Mouse (Mus musculus) right cerebral cortex, postnatal 25 days (tissue): ENCODE results near the gene Npm1.
A peak's percentile ranks its signal among the peaks of the same experiment; 100 is the strongest.

Experiments
- DNase-seq: peaks from one replicate; pipeline ENCODE4 v3.0.0; 2022

Gene Npm1

DNA sequence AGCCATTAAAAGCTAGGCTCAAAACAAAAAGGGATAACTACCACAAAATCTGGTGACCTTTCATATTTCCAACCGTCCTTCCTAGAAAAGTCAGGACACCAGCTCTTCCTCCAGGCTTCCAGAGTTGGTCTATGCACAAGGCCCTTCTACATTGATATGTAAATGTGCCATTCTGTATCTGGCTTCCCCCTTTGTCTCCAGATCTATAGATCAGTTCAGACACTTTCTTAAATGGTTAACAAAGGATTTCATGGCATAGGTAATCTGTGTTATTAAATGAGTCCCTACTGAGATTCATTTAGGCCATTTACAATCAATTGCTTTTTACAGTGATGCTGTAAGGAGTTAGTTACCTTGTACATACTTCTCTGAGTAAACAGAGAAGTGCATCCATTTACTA lies 16.8 kb upstream of the Npm1 start:
- no peak for DNase-seq

DNA sequence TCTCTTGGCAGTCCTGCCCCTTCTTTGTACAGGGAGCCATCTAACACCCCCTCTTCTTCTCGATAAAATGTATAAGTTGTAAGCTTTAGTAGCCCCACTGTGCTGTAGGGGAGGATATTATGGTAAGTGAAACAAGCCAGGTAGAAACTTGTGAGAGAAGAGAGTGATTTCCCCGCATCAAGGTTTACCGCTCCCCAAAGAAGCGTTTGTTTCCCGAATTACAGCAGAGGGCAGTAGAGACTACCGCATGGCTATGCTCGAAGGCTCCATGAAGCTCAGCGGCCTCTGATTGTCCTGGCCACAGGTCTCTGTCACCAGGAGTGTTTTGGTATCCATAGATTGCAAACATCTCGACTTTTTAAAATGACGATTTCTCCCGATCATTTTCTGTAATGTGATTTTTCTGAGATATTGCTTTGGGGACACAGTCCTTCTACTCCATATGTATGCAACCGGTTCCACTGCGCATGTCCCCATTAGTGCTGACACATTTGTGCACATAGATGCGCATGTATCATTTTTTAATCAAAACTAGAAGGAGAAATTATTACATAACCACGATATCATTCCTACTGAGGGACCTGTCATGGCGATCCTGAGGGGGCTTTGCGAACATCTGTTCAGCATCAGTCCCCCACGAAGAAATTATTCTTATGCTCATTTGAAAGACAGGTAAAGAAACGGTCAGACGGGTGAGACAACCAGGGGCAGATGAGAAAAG lies 13.7 kb upstream of the Npm1 start:
- no peak for DNase-seq

DNA sequence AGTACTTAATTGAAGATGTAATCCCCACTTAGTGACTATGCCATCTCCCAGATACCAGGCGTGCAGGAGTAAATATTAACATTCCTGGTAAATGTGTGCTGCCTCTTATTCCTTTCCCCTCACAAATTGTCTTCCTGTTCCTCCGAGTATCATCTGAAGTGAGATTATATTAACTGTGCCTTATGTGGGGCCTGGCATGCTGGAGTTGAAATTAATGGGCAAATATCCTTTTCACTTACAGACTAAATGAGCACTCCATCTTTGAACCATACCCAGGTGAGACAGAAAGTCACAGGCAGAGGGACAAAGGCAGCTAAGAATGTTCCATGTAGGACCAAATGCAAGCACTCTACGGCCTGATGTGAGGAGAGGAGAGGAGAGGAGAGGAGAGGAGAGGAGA lies 12.8 kb upstream of the Npm1 start:
- no peak for DNase-seq

DNA sequence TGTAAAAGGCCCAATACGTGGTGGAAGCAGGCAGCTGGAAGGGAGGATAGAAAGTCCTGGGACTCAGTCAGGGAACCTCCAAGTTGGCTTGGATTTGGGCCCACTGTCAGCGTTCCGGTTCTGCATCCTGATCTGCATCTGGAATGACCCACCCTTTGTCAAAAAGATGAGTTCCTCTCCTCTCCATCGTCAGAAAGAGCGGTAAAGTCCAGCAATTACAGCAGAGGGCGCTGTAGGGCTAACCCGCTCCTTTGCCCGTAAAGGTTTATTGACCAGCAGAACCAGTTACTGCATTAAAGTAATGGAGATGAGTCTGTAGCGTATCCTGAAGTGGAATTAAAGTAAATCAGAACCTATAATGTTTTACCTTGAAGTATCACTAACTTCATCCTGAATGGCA lies 7.5 kb upstream of the Npm1 start:
- no peak for DNase-seq

DNA sequence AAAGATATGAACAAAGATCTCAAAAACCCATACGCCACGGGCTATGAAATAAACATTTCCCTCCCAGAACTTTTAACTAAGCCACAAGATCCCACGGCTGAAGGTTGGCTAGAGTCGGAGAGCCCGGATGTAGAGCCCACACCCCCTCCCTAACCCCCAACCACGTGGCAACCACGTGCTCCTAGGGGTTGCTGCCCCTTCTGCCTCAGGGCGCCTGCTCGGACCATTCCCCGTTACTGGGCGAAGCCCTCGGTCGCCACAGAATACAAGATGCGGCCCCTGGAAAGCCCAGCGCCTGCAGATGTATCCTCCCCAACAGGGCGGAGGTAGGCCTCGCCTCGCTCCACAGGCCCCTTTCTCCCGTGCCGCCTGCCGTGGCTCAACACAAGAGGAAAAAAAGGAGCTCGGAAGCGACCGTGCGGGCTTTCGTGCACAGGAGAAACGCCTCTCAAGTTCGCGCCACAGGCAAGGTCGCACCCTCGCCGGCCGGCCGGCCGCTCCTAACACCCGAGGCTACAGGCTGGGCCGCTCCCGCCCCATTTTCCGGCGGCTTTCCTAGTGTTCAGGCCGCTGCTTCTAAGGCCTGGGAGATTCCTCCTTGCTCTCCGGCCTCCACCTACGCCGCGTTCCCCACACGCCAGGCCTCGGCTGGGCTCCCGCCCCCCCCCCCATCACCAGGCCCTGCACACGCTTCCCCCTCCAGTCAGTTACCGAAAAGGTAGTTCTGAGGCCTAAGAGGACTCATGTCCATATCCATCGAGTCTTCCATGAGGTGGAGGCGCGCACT lies 602 bp downstream of the Npm1 start:
- peak; percentile 66 for DNase-seq

DNA sequence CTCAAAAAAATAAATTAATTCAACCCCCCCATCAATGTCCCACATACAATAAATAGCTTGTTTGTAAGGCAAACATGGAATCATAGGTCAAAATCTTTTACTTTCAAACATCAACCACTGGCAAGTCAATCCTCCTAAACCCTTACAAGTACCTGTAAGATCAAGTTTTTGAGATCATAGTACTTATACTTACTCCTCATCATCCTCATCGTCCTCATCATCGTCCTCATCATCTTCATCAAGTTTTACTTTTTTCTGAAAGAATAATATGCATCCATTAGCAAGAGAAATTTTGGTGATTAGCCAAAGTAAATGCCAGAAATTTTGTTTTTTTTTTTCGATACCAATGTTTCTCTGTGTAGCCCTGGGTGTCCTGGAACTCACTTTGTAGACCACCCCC lies 3.3 kb downstream of the Npm1 start:
- no peak for DNase-seq

DNA sequence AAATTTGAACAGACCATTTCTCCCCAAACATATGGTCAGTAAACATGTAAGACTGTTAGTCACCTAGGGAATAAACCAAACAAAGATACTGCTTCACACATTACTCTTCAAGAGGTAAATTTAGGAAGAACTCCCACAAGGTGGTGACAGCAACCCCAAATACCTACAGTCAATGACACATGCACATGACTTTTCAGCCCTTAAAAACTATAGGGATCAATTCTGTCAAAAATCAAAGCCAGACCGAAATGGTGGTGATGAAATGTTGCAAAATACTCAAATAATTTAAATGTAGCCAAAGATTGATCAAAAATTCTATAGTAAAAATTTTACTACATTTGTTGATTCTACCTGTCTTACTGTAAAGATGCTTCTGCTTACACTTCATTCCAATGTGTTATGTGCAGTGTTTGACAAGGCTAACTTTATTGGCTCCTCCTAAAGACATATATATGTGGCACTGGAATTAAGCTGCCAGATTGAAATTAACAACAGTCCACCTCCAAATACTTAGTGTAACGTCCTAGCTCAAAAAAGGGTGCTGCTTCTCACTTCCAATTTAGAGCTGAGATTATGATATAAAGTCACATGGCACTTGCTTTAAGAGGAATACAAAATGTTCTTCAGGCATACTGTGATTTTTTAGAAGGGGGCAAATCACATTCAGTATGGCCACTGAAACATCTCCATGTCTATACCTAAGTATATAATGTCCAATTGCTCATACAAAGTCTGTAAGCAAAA lies 5.4 kb downstream of the Npm1 start:
- DNase-seq, result no peak

DNA sequence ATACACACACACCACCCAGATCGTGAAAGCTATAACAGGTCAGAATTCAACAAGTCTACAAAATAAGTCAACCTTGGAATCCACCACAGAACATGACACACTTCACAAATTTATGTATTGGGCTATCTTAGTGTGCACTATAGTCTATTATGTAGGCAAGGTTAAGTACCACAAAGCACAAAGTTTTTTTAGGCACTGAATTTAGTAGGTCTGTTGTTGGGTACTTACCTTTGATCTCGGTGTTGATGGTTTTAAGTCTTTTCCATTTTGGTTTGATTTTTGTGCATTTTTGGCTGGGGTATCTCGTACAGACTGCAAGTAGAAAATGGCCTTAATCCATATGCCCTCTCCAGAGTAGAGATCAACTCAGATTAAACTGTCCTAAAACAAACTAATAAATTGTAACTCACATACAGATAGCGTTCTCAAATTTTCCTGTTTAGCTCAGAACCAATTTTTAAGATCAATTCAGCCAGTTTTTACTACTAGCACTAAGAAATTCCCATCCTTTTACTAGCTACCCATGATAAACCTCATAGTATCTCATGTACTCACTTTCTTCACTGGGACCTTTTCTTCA lies 6.5 kb downstream of the Npm1 start:
- DNase-seq, result no peak

DNA sequence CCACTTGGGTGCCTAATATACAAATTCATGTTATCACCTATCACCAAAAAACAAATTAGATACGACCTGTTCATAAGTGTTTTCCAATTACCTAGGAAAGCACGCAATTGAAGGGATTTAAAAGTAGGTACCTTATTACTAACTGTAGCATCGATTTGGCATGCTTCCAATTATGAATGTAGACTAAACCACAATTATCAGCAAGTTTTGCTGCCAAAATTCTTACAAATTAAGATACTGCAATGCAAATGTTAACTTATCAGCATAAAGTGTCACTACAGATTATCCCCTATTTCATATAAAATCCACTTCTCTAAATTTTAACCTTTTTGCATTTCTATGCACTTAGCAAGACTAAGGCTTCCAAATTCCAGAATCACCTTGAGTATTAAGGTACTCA lies 8.5 kb downstream of the Npm1 start:
- no peak for DNase-seq

DNA sequence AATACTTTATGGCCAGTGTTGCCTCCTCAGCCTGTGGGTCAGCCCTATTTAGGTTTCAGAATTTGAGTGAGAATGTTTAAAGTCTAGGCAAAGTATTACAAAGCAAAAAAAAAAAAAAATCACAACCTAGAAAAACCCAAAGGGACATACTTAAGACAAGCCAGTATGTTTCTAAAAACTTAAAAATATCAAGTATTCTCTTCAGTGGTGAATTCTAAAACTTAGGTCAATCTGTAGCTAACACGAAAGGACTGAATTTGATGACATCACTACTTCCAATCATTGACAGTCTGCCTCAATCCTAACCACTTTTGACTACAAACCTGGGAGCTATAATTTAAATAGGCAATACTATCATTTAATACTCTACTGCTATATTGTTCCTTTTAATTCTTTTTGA lies 10.0 kb downstream of the Npm1 start:
- no peak for DNase-seq

DNA sequence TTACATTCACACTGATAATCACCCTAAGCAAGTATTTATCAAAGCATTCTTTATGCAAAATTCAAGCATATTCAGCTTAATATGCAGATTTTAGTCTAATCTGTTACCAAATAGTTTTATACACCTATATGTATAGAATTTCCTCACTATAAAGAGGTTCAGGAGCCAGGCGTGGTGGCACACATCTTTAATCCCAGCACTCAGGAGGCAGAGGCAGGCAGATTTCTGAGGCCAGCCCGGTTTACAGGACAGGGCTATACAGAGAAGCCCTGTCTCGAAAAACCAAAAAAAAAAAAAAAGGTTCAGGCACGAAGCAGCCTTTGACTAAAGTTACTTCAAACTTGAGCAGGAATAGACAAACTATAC lies 11.2 kb downstream of the Npm1 start:
- no peak for DNase-seq

DNA sequence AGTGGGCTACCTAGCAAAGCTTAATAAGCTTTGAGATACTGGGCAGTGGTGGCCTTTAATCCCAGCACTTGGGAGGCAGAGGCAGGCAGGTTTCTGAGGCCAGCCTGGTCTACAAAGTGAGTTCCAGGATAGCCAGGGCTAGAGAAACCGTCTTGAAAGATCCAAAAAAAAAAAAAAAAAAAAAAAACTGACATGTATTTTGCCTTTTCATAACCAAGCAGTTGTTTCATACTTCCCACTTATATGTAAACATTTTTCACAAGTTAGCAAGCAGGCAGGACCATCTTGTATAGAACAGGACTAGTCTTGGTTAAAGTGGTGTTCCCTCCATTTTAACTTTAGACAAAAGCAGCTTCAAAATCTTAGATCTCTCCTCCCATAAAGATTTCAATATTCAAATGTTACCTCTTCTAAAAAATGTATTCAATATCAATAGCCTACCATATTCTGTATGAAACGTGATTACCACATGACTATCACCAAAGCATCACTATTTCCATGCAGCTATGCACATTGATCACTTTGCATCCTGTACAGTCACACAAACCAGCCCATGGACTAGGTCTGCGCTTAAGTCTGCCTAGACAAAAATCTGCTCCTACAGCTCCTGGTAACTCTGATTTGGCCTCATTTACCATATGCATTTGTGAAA lies 11.8 kb downstream of the Npm1 start:
- no peak for DNase-seq

DNA sequence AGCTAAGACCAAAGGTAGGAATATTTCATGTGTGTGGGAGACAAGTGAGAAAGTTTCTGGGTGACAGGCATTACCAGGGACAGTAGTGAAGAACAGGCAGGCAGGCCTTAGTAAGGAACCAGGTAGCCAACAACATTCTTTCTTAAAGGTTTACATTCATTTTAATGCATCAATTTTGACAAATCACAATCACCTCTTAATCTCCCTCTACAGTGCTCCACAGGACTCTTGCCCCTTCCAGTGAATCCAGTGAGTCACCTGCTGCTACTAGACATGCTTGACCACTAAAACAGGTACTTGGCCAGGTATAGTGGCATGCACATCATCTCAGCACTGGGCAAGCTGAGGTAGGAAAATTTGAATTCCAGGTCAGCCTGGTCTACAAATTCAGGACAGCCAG lies 12.6 kb downstream of the Npm1 start:
- no peak for DNase-seq

DNA sequence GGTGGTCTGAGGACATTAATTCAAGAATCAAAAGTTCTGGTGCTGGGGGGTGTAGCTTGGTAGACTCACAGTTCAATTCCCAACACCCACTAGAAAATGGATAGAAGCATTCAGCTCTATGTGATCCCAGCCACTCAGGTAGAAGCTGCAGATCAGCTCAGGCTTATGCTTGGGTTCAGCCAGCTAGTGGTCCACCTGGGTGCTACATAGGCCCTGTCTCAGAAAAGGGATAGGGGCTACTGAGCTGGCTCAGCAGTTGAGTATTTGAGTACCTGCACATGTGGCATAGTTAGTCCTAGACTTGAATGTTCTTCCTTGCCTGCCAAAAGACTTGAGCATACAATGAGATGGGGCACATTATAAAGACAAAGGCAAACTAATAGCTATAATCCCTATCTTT lies 13.6 kb downstream of the Npm1 start:
- DNase-seq, result no peak

DNA sequence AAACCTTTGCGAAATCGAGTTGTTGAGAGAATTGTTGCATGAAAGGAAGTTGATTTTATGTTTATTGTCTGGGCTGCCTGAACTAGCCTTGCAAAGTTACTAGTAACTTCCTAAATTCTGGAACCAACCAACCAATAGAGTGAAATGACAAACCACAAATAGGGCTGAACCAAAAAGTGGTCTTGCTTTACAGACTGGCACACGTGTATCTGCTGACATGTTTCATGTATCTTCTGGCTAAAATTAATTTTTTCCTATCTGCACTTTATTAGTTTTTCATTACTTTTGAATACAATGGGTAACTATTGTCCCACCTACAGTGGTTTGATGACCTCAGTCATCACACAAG lies 13.9 kb downstream of the Npm1 start:
- no peak for DNase-seq

DNA sequence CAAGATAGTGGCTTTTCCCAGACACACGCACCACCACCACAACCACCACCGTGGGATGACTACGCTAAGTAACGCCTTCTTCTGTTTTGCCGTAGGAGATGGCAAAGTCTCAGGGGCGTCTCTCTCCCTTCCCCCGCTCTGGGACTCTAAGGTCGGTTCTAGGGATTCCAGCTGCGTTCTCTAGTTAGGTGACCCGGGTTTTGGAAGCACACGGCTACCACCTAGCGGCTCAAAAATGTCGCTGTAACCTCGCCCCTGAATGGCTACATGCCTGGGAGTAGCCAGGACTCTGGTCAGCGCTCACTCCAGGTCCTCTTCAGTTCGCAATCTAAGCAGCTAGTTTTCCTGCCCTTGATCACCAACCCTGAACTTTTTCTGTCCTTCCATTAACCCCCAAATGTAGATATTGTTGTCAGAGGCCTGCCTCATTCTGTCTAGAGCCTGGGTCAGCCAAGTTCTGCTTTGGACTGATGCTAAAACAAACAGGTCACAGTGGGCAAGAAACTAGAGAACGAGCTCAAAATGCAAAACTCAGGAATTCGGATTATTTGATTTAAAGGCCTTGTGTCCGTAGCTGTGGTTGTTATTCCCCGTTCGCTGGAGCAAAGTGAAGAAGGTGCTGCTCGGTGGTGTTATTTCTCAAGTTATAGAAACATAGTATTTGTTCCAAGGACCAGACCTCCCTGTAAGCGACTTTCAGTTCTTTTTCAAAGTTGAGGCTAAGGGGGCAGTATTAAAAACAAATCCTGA lies 14.5 kb downstream of the Npm1 start:
- DNase-seq, result peak; percentile 67

DNA sequence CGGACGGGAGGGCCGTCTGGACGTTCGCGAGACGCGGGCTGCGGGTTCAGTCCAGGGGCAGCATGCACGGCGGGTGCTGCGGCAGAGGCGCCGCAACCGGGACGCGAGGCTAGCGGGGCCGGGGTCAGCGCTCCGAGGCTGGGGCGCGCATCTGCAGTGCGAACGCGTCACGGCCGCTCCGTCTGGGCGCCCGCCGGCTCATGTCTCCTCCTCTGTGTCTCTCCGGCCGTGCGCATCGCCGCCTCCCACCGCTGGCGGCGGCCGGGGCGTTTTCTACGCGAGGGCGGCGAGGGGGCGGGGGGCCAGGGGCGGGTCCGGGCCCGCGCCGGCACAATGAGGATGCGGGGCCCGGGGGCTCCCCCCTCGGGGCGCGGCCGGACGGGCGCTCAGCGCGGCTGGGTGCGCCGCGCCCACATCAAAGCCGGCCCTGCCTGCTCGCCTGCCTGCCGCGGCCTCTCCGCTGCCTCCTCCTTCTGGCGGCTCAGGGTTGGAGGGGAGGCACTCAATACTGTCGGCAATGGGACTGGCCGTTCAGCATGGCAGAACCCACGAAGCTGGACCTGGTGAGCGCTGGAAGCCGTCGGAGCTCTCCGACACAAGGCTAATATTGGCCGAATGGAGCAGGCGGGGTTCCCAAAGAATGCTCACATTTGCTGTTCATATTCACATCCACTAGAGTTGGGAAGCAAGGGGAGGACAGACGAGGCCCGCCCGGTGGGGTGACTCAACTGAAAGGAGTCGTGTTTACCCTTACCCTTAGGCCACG lies 15.3 kb downstream of the Npm1 start:
- DNase-seq, result no peak

DNA sequence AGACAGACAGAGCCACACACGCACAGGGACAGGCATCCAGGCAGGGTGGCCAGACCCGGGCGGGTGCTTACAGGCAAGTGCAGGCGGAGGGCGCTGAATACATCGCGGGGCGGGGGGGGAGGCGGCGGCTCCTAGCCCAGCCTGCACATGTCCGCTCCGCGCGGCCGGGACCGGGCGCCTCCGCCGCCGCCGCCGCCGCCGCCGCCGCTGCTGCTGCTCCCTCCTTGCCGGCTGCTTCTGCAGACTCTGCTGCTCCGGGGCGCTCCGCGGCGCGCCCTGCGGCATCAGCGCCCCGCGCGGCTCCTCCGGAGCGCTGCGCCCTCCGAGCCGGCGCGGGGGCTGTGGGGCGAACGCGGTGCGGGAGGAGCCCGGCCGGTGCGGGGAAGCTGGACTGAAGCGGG lies 15.8 kb downstream of the Npm1 start, which contains the start of gene Fgf18:
Fgf18 (minus strand) TSS at position 230 of the 401 bp plus-strand sequence.
- peak; percentile 49 for DNase-seq

DNA sequence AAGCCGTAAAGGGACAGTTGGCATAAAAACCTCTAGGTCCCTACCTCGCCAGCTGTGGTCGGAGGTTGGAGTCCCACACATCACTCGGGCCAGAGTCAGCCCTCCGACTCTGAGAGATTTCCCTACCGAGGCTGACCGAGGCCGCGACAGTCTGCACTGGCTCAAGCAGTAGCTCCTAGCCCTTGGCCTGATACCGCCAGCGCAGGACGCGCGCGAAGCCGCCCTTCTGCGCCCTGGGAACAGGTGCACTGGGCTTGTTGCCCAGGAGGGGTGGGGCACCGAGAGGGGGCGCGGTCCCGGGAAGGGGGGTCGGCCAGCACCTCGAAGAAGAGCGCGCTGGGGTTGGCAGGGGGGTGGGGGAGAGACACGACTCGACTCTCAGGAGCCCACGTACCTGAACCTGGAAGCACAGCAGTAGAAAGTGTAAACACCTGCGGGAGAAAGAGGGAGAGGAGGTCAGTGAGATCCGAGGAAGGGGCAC lies 16.3 kb downstream of the Npm1 start:
- DNase-seq, result peak; percentile 29

DNA sequence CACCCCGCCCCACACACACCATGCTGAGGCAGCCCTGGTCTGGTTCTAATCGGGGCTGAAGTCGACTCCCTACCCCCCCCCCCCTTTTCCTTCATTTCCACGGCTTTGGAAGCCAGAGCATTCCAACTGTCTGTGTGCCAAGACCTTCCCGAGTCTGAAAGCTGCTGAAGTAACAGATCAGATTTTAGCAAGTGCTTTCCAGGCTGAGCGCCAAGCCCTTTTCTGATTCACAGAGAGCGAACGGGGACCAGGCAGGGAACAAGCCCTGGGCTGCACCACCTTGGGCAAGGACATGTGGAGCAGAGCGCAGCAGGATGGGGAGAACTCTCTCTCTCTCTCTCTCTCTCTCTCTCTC lies 16.9 kb downstream of the Npm1 start:
- DNase-seq, result peak; percentile 85
